Mouse (Mus musculus) liver, embryonic 18 days (tissue): Measurements from ENCODE around the gene Ap5s1. TPM values are rescaled to one million over a fixed set of nuclear protein-coding genes. Genes with fewer than 3 reads are reported as not detected.

Experiments used
- polyA plus RNA-seq: library from polyadenylated mRNA; depleted of rRNA; stranded (reverse); fragments of >200 nt; gene quantifications from 2 replicates; pipeline ENCODE4 v1.2.3, GENCODE M21; 2012; rRNA removed

Ap5s1 gene
- polyA plus RNA-seq = 21.8 and 22.1 TPM in 2 replicates

GRCm38 (mm10) chr2:131206778-131207177, at the start of gene Ap5s1:
Gene Ap5s1, plus strand, starts transcription at chr2:131207078.

GRCm38 (mm10) chr2:131159938-131160581, 46.8 kb upstream of the Ap5s1 start, which contains the start of gene 1700037H04Rik:
Gene 1700037H04Rik, minus strand, starts transcription at chr2:131160081.

GRCm38 (mm10) chr2:131179990-131180587, 26.8 kb upstream of the Ap5s1 start, which contains the start of gene Cenpb:
Gene Cenpb, minus strand, starts transcription at chr2:131180067.

GRCm38 (mm10) chr2:131186771-131187601, 19.9 kb upstream of the Ap5s1 start, which contains the start of the genes Cdc25b and Spef1:
Gene Cdc25b, plus strand, starts transcription at chr2:131186949.
Gene Spef1, minus strand, starts transcription at chr2:131187282.

GRCm38 (mm10) chr2:131233307-131234126, 26.6 kb downstream of the Ap5s1 start, which contains the start of gene Mavs:
Gene Mavs, plus strand, starts transcription at chr2:131234063.

GRCm38 (mm10) chr2:131262213-131262672, 55.4 kb downstream of the Ap5s1 start, which contains the start of gene Pank2:
Gene Pank2, plus strand, starts transcription at chr2:131262495.

Other genes starting within 250 kb of the Ap5s1 start
- 0.30 and 0.47 TPM in 2 replicates for gene Gfra4, start 164.0 kb upstream of the Ap5s1 start, polyA plus RNA-seq
- gene Adam33, start 143.3 kb upstream of the Ap5s1 start, polyA plus RNA-seq = 1.2 and 1.7 TPM in 2 replicates
- gene Siglec1, start 120.3 kb upstream of the Ap5s1 start, polyA plus RNA-seq = 5.1 and 6.2 TPM in 2 replicates
- gene Hspa12b, start 79.8 kb upstream of the Ap5s1 start, polyA plus RNA-seq = 1.9 and 2.2 TPM in 2 replicates
- not detected in 2 replicates for gene Gm11037, start 73.6 kb upstream of the Ap5s1 start, polyA plus RNA-seq
- gene 1700037H04Rik, start 47.0 kb upstream of the Ap5s1 start, polyA plus RNA-seq = 53.4 and 66.1 TPM in 2 replicates
- 11.9 and 12.3 TPM in 2 replicates for gene Cenpb, start 27.0 kb upstream of the Ap5s1 start, polyA plus RNA-seq
- gene Cdc25b, start 20.1 kb upstream of the Ap5s1 start, polyA plus RNA-seq = 82.9 and 102 TPM in 2 replicates
- 1.6 and 1.9 TPM in 2 replicates for gene Spef1, start 19.8 kb upstream of the Ap5s1 start, polyA plus RNA-seq
- gene Mavs, start 27.0 kb downstream of the Ap5s1 start, polyA plus RNA-seq = 33.2 and 33.6 TPM in 2 replicates
- 11.8 and 12.8 TPM in 2 replicates for gene Pank2, start 55.4 kb downstream of the Ap5s1 start, polyA plus RNA-seq
- gene Rnf24, start 145.8 kb downstream of the Ap5s1 start, polyA plus RNA-seq = 1.4 TPM in 2 replicates